Mouse (Mus musculus): Measurements from ENCODE around the gene Fam213b.

DNA sequence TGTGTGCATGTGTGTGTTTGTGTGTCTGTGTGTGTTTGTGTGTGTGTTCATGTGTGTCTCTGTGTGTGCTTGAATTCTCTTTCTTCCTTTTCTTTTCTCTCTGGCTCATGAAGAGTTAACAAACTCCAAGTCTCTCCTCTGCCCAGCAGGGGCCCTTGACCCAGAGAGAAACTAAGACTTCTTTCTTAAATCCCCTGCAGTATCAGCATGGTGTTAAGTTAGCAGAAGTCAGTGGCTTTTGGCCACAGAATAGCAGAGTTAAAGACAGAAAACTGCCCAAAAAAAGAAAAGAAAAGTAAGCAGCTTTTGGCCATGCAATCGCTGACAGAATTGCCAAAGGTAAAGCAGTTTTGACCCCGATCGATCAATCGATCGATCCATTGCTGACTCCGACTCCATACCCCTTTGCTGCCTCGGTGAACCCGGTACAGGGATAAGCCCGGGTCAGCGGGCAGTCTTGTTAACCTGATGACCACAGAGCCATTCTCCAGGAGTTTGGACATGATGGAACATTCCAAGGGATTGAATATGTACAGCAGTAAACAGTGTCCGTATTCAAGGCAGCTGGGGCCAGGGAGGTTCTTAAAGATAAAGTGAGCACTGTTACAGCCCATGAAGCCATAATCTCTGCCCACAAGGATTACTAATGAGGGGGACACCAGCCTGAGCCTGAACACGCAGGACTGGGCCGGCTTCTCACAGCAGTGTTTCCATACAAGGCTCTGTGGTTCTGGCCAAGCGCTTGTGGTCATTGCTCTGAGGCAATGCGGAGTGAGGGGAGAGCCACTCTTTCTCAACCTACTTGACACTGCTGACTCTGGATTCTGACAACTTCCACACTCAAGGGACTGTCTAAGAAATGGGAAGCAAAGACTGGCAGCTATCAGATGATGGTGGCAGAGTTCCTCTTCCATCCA is 11.9 kb upstream of the Fam213b start:
- no peak for TF ChIP-seq TAL1 (IDR thresholded peaks at IDR 0.05; ENCODE audit: low read length)
- TF ChIP-seq GATA1 (IDR thresholded peaks at IDR 0.05; ENCODE audit: low read length): no peak
